Mouse (Mus musculus) forebrain, embryonic 16.5 days (tissue): ENCODE measurements around the gene Gnai1. TPM values are rescaled to one million over a fixed set of nuclear protein-coding genes. Genes with fewer than 3 reads are reported as not detected.
"Not testable (repeated sequence)": the region's sequence is repeated elsewhere in the genome, so short reads cannot be mapped to it uniquely, and the experiment has no call there.

Source experiments
- ATAC-seq: fragments of 200-750 bp; cut with Nextera tagmentation; 2 replicates; pipeline ENCODE4 v1.8.0; 2017; ENCODE audit warnings: mild to moderate bottlenecking, moderate library complexity
- H3K27ac ChIP-seq: fragments of 300-500 bp; sonication (generic); 2 replicates; pipeline ENCODE4 v1.5.1; 2014; ENCODE audit warnings: low read length, control low read depth
- H3K27me3 ChIP-seq: fragments of 300-500 bp; sonication (generic); replicated peaks from 2 replicates; pipeline ENCODE4 v1.6.1; 2014; ENCODE audit warnings: low read length; ENCODE audit not compliant: control insufficient read depth, insufficient read depth
- H3K36me3 ChIP-seq: fragments of 300-500 bp; sonication (generic); 2 replicates; pipeline ENCODE4 v1.6.1; 2014; ENCODE audit not compliant: control insufficient read depth, insufficient read depth
- H3K4me1 ChIP-seq: fragments of 300-500 bp; sonication (generic); replicated peaks from 2 replicates; pipeline ENCODE4 v1.6.1; 2014; ENCODE audit warnings: low read length; ENCODE audit not compliant: control insufficient read depth, insufficient read depth
- H3K4me2 ChIP-seq: fragments of 300-500 bp; sonication (generic); 2 replicates; pipeline ENCODE4 v1.6.1; 2014; ENCODE audit warnings: mild to moderate bottlenecking, low read length, control low read depth
- H3K4me3 ChIP-seq: fragments of 300-500 bp; sonication (generic); replicated peaks from 2 replicates; pipeline ENCODE4 v1.5.1; 2014; ENCODE audit warnings: mild to moderate bottlenecking, low read length, control low read depth
- H3K9ac ChIP-seq: fragments of 300-500 bp; sonication (generic); replicated peaks from 2 replicates; pipeline ENCODE4 v1.6.1; 2014; ENCODE audit warnings: low read depth, low read length, control low read depth
- H3K9me3 ChIP-seq: fragments of 300-500 bp; sonication (generic); 2 replicates; pipeline ENCODE4 v1.6.1; 2016; ENCODE audit warnings: low read length; ENCODE audit not compliant: control insufficient read depth
- WGBS: fragments of 180-500 bp; shearing (Covaris S2); extraction: QIAGEN DNeasy Blood & Tissue Kit; methylation state at CpG from one replicate; pipeline ENCODE4 v1.1.7; 2014; 5-methylcytosine and 5-hydroxymethylcytosine counted together
- polyA plus RNA-seq: library from polyadenylated mRNA; unstranded; fragments of >200 nt; fragmentation: Nextera tagmentation; extraction: Ambion mirVana; gene quantifications from 2 replicates; pipeline ENCODE4 v1.2.1, GENCODE M21; 2015

Gnai1 gene
- polyA plus RNA-seq, 1 experiment from 2014 or later = 73.3 TPM

DNA sequence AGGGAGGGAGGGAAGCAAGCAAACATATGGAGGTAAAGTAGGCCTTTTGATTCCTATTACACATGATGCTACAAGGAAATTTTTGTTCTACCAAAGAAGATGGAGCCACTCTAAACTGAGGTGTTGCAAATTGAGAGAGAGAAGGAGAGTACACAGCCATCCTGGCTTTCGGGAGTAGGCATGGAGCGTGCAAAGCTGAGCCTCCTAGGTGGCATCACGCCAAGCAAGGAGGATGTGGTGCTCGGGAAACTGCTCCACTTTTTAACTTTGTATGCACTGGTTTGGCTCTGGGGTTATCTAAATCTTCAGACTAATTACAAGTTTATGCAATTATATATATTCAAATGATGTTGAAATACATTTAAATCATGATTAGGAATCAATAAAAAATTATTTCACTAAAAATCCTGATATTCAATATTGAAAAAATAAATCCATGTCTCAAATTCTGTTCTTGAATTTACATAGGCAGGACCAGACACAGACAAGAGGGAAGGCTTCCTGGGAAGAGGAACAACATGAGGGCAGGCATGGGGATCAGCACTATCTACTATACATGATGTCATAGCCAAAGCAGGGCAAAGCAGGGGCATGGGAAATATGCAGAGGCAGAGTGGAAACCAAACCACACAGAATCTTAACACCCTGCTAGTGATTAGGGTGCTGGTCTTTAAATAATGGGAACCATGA, 17.2 kb downstream of the Gnai1 start:
- Histone ChIP-seq H3K36me3 (no peaks in the 10 kb centered on the region), H3K4me1 (no peaks in the 10 kb centered on the region), H3K27ac (no peak overlapping the region), H3K27me3 (no peaks in the 10 kb centered on the region), H3K4me3 (no peak overlapping the region), H3K4me2 (no peak overlapping the region), H3K9ac (no peak overlapping the region), H3K9me3 (0 out of 2 replicates have a peak, but pooled peaks cover 4% of the 10 kb centered on the region)
- no peak for ATAC-seq
- WGBS = 64% methylated on average over 4 of the region's 4 CpGs

DNA sequence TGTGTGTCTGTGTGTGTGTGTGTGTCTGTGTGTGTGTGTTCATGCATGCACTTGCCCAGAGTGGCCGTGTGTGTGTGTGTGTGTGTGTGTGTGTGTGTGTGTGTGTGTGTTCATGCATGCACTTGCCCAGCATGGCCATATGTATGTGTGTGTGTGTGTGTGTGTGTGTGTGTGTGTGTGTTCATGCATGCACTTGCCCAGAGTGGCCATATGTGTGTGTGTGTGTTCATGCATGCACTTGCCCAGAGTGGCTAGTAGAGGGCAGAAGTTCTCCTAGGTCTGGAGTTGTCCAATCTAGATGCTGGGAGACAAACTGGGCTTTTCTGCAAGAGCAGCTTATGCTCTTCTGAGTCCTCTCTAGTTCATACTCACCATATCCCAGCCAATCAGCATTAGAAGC, 18.3 kb downstream of the Gnai1 start:
- not testable (repeated sequence) for ATAC-seq, H3K9me3 ChIP-seq, H3K27ac ChIP-seq, H3K36me3 ChIP-seq, H3K4me1 ChIP-seq, H3K27me3 ChIP-seq, H3K4me3 ChIP-seq, H3K9ac ChIP-seq, H3K4me2 ChIP-seq
- WGBS = 89% methylated on average over 1 of the region's 1 CpGs

DNA sequence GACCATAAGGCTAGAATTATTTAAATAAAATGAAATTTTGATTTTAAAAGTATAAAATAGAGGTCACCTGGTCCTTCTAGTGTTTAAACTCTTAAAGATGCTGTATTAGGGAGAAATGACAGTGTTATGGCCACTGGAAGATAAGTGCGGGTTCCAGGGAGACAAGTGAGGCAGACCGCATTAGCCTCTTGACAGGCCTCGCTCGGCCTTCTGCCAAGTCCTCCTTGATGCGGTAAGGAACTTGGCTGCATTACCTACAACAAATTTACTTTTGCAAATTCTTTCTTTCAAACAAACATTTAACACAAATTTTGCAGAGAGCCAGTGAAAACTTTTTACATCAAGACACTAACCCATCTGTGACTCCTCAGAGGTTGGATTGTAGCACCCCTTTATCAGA, 27.9 kb downstream of the Gnai1 start:
- Histone ChIP-seq H3K4me2 (no peak overlapping the region), H3K9ac (no peak overlapping the region), H3K27me3 (no peaks in the 10 kb centered on the region), H3K4me3 (no peak overlapping the region), H3K27ac (no peak overlapping the region), H3K36me3 (no peaks in the 10 kb centered on the region), H3K4me1 (peaks cover 2% of the 10 kb centered on the region; the same call in 1 of the 2 replicates), H3K9me3 (no peaks in the 10 kb centered on the region)
- WGBS = 79% methylated on average over 5 of the region's 5 CpGs
- no peak for ATAC-seq

GRCm38 (mm10) chr5:18330726-18331125, 29.4 kb downstream of the Gnai1 start:
- Histone ChIP-seq H3K36me3 (no peaks in the 10 kb centered on the region), H3K4me3 (no peak overlapping the region), H3K4me2 (no peak overlapping the region), H3K9ac (no peak overlapping the region), H3K27me3 (no peaks in the 10 kb centered on the region), H3K9me3 (no peaks in the 10 kb centered on the region), H3K4me1 (no peaks in the 10 kb centered on the region; the same call in 1 of the 2 replicates), H3K27ac (no peak overlapping the region)
- WGBS = 66% methylated on average over 8 of the region's 8 CpGs
- ATAC-seq = no peak

DNA sequence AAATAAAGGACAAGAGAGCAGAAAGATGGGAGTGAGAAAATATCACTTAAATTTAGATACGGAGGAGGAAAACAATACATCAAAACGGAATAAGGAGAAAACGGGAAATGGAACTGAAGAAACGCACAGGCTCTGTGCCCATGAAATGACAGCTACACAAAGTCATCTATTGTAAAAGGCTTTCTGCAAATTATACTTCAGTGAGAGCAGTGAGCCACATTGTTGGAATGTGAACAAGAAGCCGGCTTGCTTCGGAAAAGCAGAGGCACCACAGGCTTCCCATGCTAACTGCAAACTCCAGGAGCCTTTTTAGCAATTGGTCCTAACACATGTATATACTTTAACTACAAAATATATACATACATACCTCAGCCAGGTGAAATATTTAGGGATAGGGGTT, 34.0 kb downstream of the Gnai1 start:
- 54% methylated on average over 6 of the region's 6 CpGs for WGBS
- ATAC-seq = peak; percentile 40; the same call in 1 of the 2 replicates
- no peak overlapping the region for H3K4me2 ChIP-seq
- H3K4me1 ChIP-seq = peaks cover 2% of the 10 kb centered on the region; the same call in 1 of the 2 replicates
- no peak overlapping the region for H3K9ac ChIP-seq
- no peaks in the 10 kb centered on the region for H3K36me3 ChIP-seq
- no peaks in the 10 kb centered on the region for H3K27me3 ChIP-seq
- H3K27ac ChIP-seq = no peak overlapping the region
- H3K9me3 ChIP-seq = no peaks in the 10 kb centered on the region
- H3K4me3 ChIP-seq = no peak overlapping the region

- Histone ChIP-seq H3K36me3 (no peaks in the 10 kb centered on the region), H3K4me2 (no peak overlapping the region), H3K27me3 (no peaks in the 10 kb centered on the region), H3K4me1 (peaks cover 2% of the 10 kb centered on the region; the same call in 1 of the 2 replicates), H3K9me3 (no peaks in the 10 kb centered on the region), H3K4me3 (no peak overlapping the region), H3K27ac (no peak overlapping the region), H3K9ac (no peak overlapping the region)
- no peak for ATAC-seq
- 79% methylated on average over 9 of the region's 9 CpGs for WGBS
These were observed 36.6 kb downstream of the Gnai1 start for GRCm38 (mm10) chr5:18323534-18323933.

DNA sequence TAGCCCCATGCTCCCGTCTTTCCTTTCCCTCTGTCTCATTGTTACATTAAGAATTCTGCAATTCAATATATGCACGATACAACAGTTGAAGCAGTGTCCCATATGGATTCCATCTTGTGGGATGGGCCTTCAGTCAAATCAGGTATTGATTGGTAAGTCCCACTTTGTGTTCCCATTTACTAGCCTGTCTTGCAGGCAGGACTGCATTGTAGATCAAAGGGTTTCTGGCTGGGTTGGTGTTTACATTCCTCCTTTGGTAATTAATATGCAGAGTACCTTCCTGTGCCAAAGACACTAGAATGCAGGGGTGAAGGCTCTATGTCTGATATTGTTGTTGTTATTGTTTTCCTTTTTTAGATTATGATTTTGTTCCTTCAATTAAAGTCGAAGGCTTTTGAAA, 38.5 kb downstream of the Gnai1 start:
- Histone ChIP-seq H3K36me3 (no peaks in the 10 kb centered on the region), H3K4me1 (peaks cover 2% of the 10 kb centered on the region; the same call in 1 of the 2 replicates), H3K4me2 (no peak overlapping the region), H3K4me3 (no peak overlapping the region), H3K27ac (no peak overlapping the region), H3K9me3 (no peaks in the 10 kb centered on the region), H3K9ac (no peak overlapping the region), H3K27me3 (no peaks in the 10 kb centered on the region)
- WGBS = 61% methylated on average over 3 of the region's 3 CpGs
- no peak for ATAC-seq

- H3K27me3 ChIP-seq = no peaks in the 10 kb centered on the region
- H3K9ac ChIP-seq = no peak overlapping the region
- H3K4me1 ChIP-seq = 0 out of 2 replicates have a peak, but pooled peaks cover 2% of the 10 kb centered on the region
- H3K27ac ChIP-seq = no peak overlapping the region
- no peaks in the 10 kb centered on the region for H3K36me3 ChIP-seq
- 77% methylated on average over 4 of the region's 4 CpGs for WGBS
- no peak overlapping the region for H3K4me2 ChIP-seq
- H3K9me3 ChIP-seq = no peaks in the 10 kb centered on the region
- no peak for ATAC-seq
- no peak overlapping the region for H3K4me3 ChIP-seq
These were observed 41.3 kb downstream of the Gnai1 start for GRCm38 (mm10) chr5:18318846-18319245.

DNA sequence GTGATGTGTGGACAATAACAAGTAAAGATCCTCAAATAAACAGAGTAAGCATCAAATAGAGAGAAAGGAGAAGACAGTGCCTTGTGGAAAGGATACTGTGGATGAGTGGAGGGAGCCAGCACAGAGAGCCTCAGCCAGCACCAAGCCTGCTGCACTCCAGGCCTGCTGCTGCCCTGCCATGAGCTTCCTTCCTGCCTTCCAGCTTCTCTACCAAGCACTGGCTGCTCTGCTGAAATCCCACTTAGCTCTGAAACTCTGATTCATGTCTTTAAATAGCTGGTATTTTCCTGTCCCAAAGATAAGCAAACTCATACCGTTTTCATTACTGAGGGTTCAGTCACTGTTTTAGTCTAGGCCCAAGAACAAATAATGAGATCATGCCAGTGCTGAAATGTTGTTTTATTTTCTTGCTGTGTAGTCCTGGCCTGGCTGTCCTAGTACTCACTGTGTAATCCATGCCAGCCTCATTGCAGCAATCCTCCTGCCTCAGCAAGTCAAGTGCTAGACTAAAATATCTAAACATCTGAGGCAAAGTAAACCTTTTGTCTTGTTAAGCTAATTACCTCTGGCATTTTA, 52.8 kb downstream of the Gnai1 start:
- Histone ChIP-seq H3K4me1 (no peaks in the 10 kb centered on the region), H3K27ac (no peak overlapping the region), H3K36me3 (no peaks in the 10 kb centered on the region), H3K27me3 (no peaks in the 10 kb centered on the region), H3K4me3 (no peak overlapping the region), H3K4me2 (no peak overlapping the region), H3K9me3 (no peaks in the 10 kb centered on the region), H3K9ac (no peak overlapping the region)
- no peak for ATAC-seq
- 69% methylated on average over 1 of the region's 1 CpGs for WGBS
